Mouse (Mus musculus) stomach, embryonic 14.5 days (tissue): ENCODE measurements around the gene Oas2. TPM values are rescaled to one million over a fixed set of nuclear protein-coding genes. Genes with fewer than 3 reads are reported as not detected.

Source experiments
- ATAC-seq: fragments of 200-750 bp; cut with Nextera tagmentation; 2 replicates; pipeline ENCODE4 v1.8.0; 2017; ENCODE audit warnings: low read depth, moderate TSS enrichment; ENCODE audit not compliant: insufficient number of reproducible peaks, insufficient read depth, low FRiP score
- H3K27ac ChIP-seq: fragments of 300-500 bp; sonication (generic); 2 replicates; pipeline ENCODE4 v1.5.1; 2014; ENCODE audit warnings: mild to moderate bottlenecking, low read length, moderate library complexity, mixed read lengths
- H3K27me3 ChIP-seq: fragments of 300-500 bp; sonication (generic); 2 replicates; pipeline ENCODE4 v1.6.1; 2014; ENCODE audit warnings: low read length, control low read depth, mixed read lengths; ENCODE audit not compliant: control insufficient read depth, insufficient read depth
- H3K36me3 ChIP-seq: fragments of 300-500 bp; sonication (generic); 2 replicates; pipeline ENCODE4 v1.6.1; 2014; ENCODE audit warnings: mild to moderate bottlenecking, control low read depth, low read length, moderate library complexity, mixed read lengths; ENCODE audit not compliant: control insufficient read depth, insufficient read depth
- H3K4me1 ChIP-seq: fragments of 300-500 bp; sonication (generic); 2 replicates; pipeline ENCODE4 v1.6.1; 2014; ENCODE audit warnings: low read length, control low read depth, mixed read lengths; ENCODE audit not compliant: control insufficient read depth, insufficient read depth
- H3K4me2 ChIP-seq: fragments of 300-500 bp; sonication (generic); replicated peaks from 2 replicates; pipeline ENCODE4 v1.6.1; 2014; ENCODE audit warnings: low read depth, low read length, control low read depth
- H3K4me3 ChIP-seq: fragments of 300-500 bp; sonication (generic); 2 replicates; pipeline ENCODE4 v1.5.1; 2014; ENCODE audit warnings: low read depth, low read length, control low read depth
- H3K9ac ChIP-seq: fragments of 300-500 bp; sonication (generic); replicated peaks from 2 replicates; pipeline ENCODE4 v1.6.1; 2014; ENCODE audit warnings: low read depth, mild to moderate bottlenecking, control low read depth, low read length, moderate library complexity, mixed read lengths
- H3K9me3 ChIP-seq: fragments of 300-500 bp; sonication (generic); 2 replicates; pipeline ENCODE4 v1.6.1; 2016; ENCODE audit warnings: low read depth, low read length, control low read depth; ENCODE audit not compliant: control insufficient read depth
- WGBS: fragments of 180-500 bp; shearing (Covaris S2); extraction: QIAGEN DNeasy Blood & Tissue Kit; methylation state at CpG from one replicate; pipeline ENCODE4 v1.1.7; 2014; 5-methylcytosine and 5-hydroxymethylcytosine counted together
- polyA plus RNA-seq: library from polyadenylated mRNA; unstranded; fragments of >200 nt; fragmentation: Nextera tagmentation; extraction: Ambion mirVana; gene quantifications from 2 replicates; pipeline ENCODE4 v1.2.1, GENCODE M21; 2014

The Oas2 gene
- polyA plus RNA-seq, 1 experiment from 2014 or later, result 0.58 TPM

DNA sequence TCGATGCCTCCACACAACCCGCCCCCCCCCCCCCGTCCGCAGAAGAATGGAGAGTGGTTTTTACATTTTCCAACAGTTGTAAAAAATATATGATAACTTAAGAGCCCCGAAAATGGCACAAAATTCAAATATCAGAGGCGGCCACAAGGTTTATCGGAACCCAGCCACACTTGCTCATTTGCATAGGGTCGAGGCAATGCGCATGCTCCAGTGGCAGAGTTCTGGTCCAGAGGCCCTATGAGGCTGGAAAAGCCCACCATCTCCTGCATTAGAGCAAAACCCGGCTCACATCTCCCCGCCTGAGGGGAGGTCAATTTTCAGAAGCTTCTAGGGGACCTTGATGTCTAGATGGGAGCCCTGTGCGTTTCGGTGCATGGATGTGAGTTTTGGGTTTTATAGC lies 42.7 kb downstream of the Oas2 start:
- Histone ChIP-seq H3K9me3 (no peaks in the 10 kb centered on the region), H3K27me3 (0 out of 2 replicates have a peak, but pooled peaks cover 4% of the 10 kb centered on the region), H3K9ac (no peak overlapping the region), H3K4me2 (0 out of 2 replicates have a peak overlapping the region, but pooled peaks have one; percentile 12), H3K4me1 (0 out of 2 replicates have a peak, but pooled peaks cover 8% of the 10 kb centered on the region), H3K27ac (no peak overlapping the region), H3K4me3 (no peak overlapping the region), H3K36me3 (no peaks in the 10 kb centered on the region)
- WGBS, result 48% methylated on average over 13 of the region's 13 CpGs
- ATAC-seq, result no peak

DNA sequence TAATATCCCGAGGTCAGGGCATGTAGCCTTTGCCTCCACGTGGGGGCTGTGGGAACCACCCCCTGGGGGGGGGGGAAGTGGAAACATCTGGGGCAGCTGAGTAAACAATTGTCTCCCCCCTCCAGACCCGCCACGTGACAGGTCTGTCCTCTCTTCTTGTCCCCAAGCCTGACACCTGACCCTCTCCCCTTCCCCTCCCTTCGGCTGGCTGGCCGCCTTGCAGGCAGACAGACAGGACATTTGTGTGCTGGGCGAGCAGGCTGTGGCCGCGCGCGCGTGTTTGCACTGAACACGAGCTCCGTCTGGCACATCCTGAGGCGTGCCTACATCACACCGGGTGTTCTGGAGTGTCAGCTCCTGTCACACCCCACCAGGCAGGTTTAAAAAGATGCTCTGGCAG lies 43.1 kb downstream of the Oas2 start:
- WGBS, result 7% methylated on average over 16 of the region's 16 CpGs

DNA sequence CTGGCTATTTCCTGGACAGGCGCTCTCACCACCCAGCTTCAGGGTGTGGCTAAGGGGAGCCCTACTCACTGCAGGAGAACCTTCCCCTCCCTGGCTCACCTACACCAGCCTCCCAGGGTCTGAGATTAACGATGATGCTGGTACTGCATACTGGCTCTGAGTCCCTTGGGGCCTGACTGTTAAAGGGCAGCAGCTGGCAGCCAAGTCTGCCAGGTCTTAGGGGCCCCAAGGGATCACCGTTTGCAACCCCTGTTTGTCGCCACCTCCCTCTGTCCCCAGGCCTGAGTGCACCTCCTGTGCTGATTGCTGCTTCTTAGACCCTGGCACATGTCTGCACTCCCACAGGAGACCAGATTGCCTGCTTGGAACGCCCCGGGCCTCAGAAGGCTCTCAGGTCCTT lies 45.2 kb downstream of the Oas2 start:
- WGBS, result 56% methylated on average over 6 of the region's 6 CpGs
- H3K27me3 ChIP-seq, result no peaks in the 10 kb centered on the region
- no peak overlapping the region for H3K4me2 ChIP-seq
- no peak overlapping the region for H3K4me3 ChIP-seq
- no peak for ATAC-seq
- no peak overlapping the region for H3K27ac ChIP-seq
- H3K9ac ChIP-seq, result no peak overlapping the region
- no peaks in the 10 kb centered on the region for H3K9me3 ChIP-seq
- H3K4me1 ChIP-seq, result 0 out of 2 replicates have a peak, but pooled peaks cover 5% of the 10 kb centered on the region
- H3K36me3 ChIP-seq, result no peaks in the 10 kb centered on the region

More for the DNA sequence above, 43.1 kb downstream of the Oas2 start:
- Histone ChIP-seq H3K4me2 (0 out of 2 replicates have a peak overlapping the region, but pooled peaks have one; percentile 12), H3K27me3 (0 out of 2 replicates have a peak, but pooled peaks cover 4% of the 10 kb centered on the region), H3K9ac (no peak overlapping the region), H3K4me3 (no peak overlapping the region), H3K4me1 (0 out of 2 replicates have a peak, but pooled peaks cover 8% of the 10 kb centered on the region), H3K27ac (no peak overlapping the region), H3K36me3 (no peaks in the 10 kb centered on the region), H3K9me3 (no peaks in the 10 kb centered on the region)
- no peak for ATAC-seq

DNA sequence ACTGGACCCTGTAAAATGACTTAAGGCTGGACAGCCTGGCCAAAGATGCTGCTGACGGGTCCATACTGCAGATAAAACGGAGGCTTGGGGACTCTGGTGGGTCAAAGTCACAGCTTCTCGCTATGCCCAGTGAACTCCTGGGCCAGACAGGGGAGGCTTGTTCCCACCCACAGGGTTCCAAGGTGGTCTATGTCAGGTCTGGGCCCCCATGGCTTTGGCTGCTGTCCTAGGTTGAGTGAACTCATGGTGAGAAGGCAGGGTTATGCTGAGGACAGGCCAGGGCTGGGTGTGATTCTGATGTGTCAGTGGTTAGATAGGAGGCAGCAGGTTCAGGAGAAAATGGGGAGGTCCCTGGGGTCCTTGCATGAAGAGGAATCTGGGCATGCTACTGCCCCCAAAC lies 46.0 kb downstream of the Oas2 start:
- H3K4me2 ChIP-seq, result no peak overlapping the region
- 78% methylated on average over 3 of the region's 3 CpGs for WGBS
- no peaks in the 10 kb centered on the region for H3K27me3 ChIP-seq

DNA sequence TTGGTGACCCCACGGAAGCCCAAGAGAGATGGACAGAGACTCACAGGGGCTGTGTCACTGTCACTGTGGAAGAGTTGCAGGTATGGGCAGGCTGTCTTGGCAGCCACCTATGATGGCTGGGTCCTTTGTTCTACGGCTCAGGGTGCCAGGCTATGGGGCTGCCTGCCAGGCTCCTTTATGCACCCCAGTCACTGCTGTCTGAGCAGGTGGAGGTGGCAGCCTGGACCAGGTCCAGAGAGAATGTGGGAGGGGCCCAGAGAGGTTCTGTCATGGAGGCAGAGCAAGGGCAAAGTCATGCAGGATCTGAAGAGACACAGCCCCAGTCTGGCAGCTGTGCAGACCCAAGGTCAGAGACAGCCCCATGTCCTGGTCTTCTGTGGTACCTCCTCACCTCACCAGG lies 46.7 kb downstream of the Oas2 start:
- Histone ChIP-seq H3K4me1 (0 out of 2 replicates have a peak, but pooled peaks cover 5% of the 10 kb centered on the region), H3K27ac (no peak overlapping the region), H3K9ac (no peak overlapping the region), H3K4me3 (no peak overlapping the region), H3K27me3 (no peaks in the 10 kb centered on the region), H3K36me3 (no peaks in the 10 kb centered on the region), H3K9me3 (no peaks in the 10 kb centered on the region), H3K4me2 (no peak overlapping the region)
- ATAC-seq, result no peak
- WGBS, result 89% methylated on average over 2 of the region's 2 CpGs

More for the DNA sequence above, 46.0 kb downstream of the Oas2 start:
- no peak overlapping the region for H3K9ac ChIP-seq
- no peaks in the 10 kb centered on the region for H3K36me3 ChIP-seq
- no peaks in the 10 kb centered on the region for H3K9me3 ChIP-seq
- no peak overlapping the region for H3K4me3 ChIP-seq
- H3K4me1 ChIP-seq, result 0 out of 2 replicates have a peak, but pooled peaks cover 5% of the 10 kb centered on the region
- ATAC-seq, result no peak
- H3K27ac ChIP-seq, result no peak overlapping the region

DNA sequence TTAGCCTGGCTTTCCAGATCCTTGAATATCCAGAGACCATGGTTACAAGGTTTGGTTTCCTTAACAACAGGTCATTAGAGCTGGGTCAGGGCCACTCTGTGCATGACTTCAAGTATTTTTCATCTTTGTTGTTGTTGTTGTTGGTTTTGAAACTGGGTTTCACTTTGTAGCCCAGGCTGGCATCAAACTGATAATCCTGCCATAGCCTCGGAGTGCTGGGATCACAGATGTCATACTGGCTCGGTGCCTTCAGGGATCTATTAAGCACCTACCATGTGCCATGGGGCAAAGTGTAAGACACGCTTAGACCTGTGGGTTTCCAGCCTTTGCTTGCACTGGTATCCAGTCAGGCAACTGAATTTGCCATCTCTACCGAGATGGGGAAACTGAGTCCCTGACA lies 47.2 kb downstream of the Oas2 start:
- H3K27ac ChIP-seq, result no peak overlapping the region
- 84% methylated on average over 4 of the region's 4 CpGs for WGBS
- H3K4me2 ChIP-seq, result no peak overlapping the region
- no peak overlapping the region for H3K4me3 ChIP-seq
- no peaks in the 10 kb centered on the region for H3K9me3 ChIP-seq
- no peak for ATAC-seq
- H3K4me1 ChIP-seq, result 0 out of 2 replicates have a peak, but pooled peaks cover 5% of the 10 kb centered on the region
- no peak overlapping the region for H3K9ac ChIP-seq
- H3K27me3 ChIP-seq, result no peaks in the 10 kb centered on the region
- no peaks in the 10 kb centered on the region for H3K36me3 ChIP-seq

DNA sequence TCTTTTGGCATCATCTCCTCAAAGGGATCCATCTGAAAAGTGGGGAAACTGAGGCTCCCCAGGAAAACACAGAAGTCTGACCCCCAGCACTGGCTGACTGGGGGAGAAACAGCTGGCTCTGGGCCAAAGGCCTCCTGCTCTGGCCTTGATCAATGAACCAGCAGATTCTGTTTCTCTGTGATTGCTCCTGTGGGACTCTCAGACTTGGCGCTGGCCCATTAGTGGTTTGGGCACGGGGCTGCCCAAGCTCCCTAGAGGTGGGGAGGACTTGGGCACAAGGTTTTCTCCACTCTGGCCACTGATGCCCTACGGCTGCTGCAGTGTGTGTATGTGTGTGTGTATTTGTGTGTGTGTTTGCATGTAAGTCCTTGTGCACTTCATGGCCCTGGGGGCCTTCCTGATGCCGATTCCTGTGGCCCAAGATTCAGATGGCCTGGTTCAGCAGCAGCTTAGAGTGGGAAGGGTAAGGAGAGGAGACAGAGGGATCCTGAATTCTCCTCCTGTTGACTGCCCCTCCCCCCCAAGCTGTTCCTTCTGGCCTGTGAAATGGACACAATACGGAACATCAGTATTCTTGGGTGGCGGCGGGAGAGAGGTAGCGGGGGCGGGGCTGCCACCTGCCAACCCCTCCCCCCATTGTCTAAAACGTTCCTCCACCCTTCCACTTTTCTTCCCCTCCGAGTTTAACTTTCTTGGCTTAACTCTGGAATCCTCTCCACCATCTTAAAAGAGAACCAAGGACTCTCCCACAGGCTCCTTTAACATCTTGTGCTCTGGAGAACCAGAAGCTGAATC lies 48.5 kb downstream of the Oas2 start:
- Histone ChIP-seq H3K4me2 (no peak overlapping the region), H3K27ac (no peak overlapping the region), H3K9ac (no peak overlapping the region), H3K4me3 (no peak overlapping the region), H3K4me1 (no peaks in the 10 kb centered on the region), H3K27me3 (peaks cover under 1% of the 10 kb centered on the region; the same call in 1 of the 2 replicates), H3K9me3 (no peaks in the 10 kb centered on the region), H3K36me3 (no peaks in the 10 kb centered on the region)
- 54% methylated on average over 11 of the region's 11 CpGs for WGBS
- ATAC-seq, result no peak

DNA sequence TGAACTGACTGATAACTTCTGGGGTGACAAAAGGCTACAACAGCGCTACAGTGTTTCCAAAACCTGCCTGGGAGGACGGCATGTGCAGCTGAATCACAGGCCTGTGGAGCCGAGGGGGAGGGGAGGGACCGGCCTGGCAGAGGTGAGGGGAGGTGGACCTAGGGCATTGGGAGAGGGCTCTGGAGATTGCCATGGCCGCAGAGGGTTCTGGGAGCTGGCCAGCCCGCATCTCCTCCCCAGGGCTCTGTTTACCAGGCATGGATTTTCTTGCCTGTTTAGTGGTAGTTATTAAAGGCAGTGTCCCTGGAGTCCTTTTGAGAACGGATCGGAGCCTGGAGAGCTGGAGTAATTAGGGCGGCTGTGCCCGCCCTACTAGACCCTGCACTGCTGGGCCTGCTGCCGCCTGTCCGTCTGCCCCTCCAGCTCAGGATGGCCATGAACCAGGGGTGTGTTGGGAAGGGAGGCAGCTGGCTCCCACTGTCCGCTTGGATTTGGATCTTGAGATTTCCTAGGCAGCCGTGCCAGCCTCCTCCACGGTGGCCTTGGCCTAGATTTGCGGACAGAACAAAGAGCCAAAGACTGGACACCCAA lies 50.8 kb downstream of the Oas2 start:
- H3K9me3 ChIP-seq, result no peaks in the 10 kb centered on the region
- H3K36me3 ChIP-seq, result no peaks in the 10 kb centered on the region
- H3K9ac ChIP-seq, result no peak overlapping the region
- peaks cover 23% of the 10 kb centered on the region for H3K27me3 ChIP-seq
- 53% methylated on average over 16 of the region's 16 CpGs for WGBS
- ATAC-seq, result no peak
- H3K4me3 ChIP-seq, result no peak overlapping the region
- H3K4me2 ChIP-seq, result no peak overlapping the region
- H3K27ac ChIP-seq, result no peak overlapping the region
- H3K4me1 ChIP-seq, result no peaks in the 10 kb centered on the region
